Mouse (Mus musculus): ENCODE results near the gene Acbd6.

The Acbd6 gene

DNA sequence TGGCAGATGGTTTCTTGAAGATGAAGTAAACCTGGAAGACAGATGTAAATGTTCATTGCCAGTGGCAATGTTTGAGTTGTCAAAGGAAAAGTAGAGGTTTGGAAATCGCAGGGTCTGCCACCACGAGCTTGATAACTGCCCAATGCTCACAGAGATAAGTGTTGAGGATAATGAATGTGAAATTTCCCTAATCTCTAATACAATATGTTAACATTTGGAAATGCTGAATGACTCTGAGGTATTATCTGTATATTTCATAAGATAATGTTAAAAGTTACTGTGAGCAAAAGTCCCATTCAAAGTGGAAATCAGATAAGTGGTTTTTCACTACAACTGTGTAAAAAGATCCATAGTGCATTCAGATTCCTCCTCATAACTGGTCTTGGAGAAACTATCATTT lies 2.8 kb downstream of the Acbd6 start:
- no peak for DNase-seq (ENCODE audit: low spot score)

DNA sequence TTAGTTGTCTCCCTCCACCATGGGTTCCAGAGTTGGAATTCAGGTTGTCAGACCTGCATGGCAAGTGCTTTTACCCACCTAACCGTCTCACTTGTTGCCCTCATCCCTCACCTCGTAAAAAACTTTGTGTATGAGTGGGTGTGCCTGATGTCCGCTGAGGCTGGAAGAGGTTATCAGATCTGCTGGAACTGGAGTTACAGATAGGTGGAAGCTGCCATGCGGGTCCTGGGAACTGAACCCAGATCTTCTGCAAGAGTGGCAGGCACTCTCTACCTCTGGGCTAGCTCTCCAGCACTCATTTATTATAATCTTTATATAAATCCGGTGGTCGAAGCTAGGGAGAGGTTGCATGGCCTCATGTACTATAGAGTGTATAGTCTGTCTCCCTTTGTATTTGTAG lies 4.3 kb downstream of the Acbd6 start:
- no peak for DNase-seq (ENCODE audit: low spot score)

DNA sequence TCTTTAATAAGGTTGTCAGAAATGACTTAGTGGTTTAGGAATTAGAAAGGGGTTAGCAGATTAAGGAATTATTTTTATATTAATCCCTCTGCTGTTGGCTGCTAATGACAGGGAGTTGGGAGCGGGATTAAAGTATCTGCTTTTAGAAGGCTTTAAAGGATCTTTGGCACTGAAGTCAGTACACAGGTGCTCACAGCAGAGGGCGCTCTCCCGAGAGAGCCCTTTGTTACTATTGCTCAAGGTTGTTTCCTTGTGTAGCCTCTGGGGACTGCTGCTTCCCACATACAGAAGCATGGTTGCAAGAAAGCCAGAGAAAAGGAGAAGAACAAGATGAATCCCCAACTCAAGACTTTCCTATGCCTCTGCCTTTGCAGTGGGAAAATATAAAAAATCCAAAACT lies 6.8 kb downstream of the Acbd6 start:
- DNase-seq (ENCODE audit: low spot score), result no peak

DNA sequence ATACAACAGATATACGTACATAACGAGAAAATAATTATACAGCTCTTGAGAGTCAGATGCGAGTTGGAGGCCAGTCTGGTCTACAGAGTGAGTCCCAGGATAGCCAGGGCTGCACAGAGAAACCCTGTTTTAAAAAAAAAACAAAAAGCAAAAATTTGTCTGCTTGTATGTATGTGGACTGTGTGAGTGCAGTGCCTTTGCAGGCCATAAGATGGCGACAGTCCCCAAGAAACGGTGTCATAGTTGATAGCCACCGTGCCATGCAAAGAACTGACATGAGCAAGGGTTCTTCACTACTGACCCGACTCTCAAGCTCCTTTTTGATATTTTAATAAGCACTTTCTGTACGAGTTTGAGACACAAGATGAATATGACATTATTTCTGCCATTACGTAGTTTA lies 10.2 kb downstream of the Acbd6 start:
- DNase-seq (ENCODE audit: low spot score), result no peak

DNA sequence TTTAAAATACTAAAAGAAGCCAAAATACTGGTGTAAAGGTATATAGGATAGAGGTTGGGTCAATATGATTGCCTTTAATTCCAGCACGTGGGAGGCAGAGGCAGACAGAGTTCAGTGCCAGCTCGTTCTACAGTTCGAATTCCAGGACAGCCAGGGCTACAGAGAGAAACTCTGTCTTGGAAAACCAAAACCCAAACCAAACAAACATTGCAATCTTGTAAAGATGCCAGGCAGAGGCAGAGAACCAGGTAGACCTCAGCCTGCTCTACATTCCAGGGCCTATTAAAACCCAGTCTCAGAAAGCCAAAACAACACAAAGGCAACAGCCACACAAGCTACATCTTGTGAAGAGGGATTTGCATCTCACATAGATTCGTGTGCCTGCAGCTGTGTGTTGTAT lies 11.4 kb downstream of the Acbd6 start:
- DNase-seq (ENCODE audit: low spot score), result no peak

DNA sequence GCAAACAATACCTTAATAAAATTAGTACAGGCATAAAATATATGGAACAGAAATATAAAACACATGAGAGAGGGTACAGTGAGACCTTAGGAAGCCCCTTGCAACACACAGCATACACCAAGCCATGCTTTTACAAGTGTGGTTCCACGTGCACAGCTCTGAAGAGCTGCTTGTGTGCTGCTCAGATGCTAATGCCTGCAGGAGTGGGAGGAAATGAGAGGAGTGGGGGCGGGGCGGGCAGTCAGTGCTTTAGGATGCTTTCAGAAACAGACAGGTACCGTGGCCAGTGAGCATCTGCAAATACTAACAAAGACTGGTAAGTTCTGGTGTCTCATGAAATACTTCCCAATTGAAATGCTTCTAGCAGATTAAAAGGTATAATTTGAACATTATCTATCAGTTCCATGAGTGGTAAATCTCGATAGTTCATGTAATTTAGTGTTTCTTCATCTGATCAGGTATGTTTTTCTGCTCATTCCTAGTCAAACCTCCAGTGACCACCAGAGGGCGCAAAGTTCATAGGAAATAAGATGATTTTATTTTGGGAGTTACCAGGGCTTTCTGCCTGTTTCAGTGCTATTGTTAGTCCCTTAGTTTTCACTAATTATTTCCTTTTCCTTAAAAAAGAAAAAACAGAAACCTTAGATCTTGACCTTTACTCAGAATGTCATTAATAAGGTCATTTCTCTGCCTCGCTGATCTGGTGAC lies 17.2 kb downstream of the Acbd6 start:
- peak; percentile 54 for DNase-seq (ENCODE audit: low spot score)

DNA sequence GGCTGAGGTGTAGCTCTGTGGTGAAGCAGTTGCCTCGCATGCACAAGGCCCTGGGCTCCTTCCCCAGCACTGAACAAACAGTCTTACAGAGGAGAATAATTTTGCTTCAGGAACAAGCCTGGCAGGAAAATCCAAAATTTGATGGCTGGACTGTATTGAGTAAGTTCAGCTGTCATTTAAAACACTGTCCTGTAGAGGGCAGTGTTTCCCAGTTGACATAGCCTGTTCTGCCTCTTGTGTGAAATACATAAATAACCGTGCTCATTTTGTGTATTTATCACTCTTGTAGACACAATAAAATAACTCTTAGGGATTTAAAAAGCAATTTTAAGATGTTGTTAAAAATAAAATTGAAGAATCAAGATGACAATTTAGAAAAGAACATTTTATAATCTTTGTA lies 18.5 kb downstream of the Acbd6 start:
- no peak for DNase-seq (ENCODE audit: low spot score)

DNA sequence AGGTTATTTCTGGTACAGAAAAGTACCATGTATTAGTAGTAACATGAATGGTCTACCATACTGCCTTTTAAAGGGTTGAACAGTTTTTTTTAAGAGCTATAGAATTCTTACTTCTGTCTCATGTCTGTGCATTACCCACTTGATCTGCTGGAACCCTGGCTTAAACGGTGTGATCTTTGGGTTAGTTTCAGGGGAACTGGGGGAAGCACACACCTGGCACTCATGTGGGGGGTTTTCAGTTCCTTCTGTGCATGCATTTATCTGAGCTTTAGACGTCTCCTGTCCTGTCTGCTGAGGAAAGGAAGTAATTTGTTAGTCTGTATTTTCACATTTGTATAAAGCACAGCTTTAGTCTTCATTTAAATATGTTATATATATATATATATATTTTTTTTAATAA lies 19.4 kb downstream of the Acbd6 start:
- DNase-seq (ENCODE audit: low spot score), result no peak

DNA sequence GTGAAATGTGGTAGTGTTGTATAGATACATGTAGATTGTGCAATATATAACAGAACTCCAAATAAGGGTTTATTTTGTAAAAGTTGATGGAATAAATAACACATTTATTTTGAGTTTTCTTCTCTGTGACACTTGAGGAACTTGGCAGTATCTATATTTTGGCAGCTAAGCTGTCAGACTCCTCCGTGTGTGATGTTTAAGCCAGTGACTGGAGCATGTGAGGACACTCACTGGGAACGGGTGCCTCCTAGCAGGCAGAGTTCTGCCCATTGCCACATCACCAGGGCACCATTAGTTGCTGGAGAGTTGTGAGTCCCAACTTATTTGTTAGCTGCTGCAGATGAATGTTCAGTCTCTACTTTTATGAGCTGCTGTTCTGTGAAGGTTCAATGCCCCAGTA lies 30.0 kb downstream of the Acbd6 start:
- DNase-seq (ENCODE audit: low spot score), result no peak

DNA sequence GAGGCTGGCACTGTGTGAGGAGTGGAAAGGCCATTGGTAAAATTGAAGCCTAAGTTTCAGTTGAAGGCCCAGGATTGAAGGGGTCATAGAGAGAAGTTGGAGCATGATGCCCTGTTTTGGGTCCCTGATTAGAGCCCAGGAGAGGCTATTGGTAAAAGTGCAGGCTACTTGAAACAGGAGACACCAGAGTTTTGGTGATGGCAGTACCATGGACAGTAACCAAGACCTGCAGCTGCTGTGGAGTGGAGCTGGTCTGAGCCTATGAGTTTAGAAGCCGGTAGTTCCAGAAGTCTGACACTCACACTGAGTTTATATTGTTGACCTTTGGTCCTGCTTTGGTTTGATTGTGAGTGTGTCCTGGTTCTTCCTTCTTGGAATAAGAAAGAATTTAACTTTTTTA lies 36.2 kb downstream of the Acbd6 start:
- no peak for DNase-seq (ENCODE audit: low spot score)

DNA sequence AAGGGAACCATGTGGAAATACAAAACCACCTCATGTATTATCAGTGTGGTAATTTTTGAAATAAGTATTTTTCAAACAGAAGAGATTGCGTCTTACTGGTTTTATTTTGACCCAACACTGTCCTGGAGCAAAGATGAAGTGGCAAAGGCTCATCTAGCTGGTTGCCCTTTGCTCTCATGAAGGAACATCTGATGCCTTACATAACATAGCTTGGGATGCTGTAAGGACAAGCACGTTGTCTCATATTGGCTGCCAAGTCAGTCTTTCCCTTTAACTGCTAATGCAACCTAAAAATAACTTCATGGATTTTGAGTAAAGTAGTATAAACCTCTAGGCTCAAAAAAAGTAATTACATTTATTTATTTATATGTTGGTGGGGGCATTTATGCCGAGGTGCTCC lies 38.7 kb downstream of the Acbd6 start:
- no peak for DNase-seq (ENCODE audit: low spot score)

DNA sequence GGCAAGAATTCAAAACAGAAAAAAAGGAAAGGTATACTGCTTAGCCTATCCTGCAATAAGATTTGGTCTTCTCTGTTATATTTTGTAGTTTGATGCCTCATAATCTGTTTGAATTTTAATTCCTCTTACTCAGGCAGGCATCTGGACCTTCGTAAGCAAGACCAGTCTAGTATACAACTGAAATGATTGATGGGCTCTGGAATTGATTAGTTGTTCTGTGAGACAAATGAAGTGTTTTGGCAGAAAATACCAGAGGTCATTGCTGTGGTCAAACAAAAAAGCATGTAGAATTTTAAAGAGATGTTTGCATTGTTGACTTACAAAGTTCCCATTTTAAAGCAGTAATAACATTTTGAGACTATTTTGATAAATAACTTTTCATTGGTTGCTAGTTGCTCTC lies 46.8 kb downstream of the Acbd6 start:
- DNase-seq (ENCODE audit: low spot score), result no peak

DNA sequence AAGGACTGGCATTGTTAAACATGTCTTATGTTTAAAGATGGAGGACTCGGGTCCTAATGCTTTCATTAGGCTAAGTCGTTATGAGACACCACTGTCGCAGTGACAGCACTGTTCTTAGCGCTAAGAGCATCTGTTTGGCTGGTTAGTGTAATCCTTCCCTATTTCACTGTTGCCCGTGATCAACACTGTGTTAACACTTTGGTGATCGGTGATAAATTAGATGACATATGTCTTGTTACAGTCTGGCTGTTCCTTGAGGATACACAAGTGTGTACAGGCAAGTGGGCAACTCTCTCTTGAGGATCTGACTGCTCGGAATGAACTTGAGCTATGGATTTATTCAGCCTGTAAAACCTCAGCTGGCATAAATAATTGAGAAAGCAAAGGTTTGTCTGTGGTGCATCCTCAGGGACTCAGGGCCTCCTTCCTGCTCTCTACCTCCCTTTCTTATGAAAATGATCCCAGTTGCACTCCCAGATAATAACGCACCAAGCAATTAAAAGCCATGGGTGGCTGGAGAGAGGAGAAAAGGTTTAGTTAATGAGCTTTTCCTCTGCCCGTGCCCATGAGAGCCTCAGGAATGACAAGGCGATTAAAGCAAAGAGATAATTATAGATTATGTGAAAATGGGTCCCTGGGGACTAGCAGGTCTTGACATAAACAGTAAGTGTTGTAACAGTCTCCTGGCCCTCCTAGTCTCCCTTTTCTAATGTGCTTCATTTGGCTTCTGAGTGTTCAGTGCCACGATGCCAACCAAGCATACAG lies 47.7 kb downstream of the Acbd6 start:
- DNase-seq (ENCODE audit: low spot score), result no peak

DNA sequence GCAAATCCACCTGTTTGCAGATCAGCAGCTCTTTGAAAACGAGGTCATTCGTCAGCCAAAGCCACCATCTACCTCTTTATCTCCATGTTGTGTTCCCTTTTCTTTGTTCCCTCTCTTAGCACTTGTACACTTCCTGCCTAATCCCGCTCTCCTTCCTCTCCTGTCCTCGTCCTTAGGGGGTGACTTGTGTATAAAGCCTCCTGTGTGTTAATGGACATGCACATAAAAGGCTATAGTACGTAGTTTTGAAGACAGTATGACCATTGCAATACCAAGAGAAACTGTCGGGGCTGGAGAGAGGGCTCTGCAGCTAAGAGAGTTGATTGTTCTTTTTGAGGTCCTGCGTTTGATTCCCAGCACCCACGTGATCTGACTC lies 48.2 kb downstream of the Acbd6 start:
- no peak for DNase-seq (ENCODE audit: low spot score)

DNA sequence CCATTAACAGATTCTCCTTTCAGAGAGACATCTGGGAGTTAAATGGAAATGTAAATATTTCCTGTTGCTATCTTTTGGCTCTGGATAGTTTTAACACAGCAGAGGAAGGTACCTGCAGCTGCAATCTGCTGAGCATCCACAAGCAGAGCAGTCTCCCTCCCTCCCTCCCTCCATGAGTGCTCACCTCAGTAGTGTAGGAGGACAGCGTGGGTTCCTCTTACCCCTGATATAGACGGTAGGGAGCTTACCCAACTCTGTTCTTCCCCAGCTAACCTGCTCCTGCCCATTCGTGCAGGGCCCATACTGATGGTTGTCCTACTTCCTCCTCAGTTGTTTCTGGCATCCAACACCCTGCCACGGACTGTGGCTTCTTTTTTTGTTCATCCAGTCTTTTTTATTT lies 50.6 kb downstream of the Acbd6 start:
- DNase-seq (ENCODE audit: low spot score), result no peak

DNA sequence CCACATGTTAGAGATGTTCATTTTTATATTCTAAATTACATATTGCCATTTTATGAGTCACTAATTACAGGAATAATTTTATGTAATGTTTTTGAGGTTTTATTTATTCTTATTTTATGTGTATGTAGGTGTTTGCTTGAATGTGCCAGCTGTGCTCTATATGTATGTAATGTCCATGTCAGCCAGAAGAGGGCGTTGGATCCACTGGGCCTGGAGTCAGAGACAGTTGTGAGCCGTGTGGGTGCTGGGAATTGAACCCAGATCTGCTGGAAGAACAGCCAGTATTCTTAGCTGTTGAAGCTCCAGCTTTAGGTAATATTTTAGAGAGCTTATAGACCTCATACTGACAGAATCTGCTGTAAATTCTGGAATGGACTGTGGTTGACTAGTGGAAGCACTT lies 56.5 kb downstream of the Acbd6 start:
- DNase-seq (ENCODE audit: low spot score), result no peak

DNA sequence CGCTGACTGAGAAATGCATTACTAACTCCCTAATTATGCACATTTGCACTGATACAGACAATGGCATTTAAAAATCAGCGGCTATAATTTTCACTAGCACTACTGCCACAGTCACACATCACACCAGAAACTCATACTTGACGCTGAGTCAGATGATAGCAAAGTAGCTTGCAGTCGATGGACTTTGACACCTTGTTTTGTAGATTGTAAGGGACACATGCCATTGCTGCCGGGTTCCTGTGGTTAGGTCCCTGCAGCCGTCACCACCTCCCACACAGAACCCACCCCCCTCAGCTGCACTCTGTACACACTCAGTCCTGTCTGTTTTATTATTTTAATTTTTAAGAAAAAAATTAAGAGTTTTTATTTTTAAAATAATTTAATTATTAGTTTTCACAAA lies 63.2 kb downstream of the Acbd6 start:
- no peak for DNase-seq (ENCODE audit: low spot score)

DNA sequence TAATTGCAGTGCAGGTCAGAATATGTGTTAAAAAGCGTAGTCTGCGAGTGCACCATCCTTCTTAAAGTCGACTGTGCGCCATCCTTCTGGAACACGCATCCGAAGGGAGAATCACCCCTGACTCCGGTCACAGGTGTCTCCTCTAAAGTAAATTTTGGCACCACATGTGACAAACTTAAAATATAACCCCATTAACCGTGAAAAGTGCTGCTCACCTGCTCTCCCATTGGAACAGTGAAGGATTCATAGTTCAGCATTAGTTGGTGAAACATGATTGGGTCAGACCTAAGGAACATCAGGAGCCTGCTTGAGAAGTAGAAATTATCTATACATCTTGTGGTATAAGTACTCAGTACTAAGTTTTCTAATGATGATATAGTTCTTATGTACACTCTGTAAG lies 65.3 kb downstream of the Acbd6 start:
- DNase-seq (ENCODE audit: low spot score), result no peak

DNA sequence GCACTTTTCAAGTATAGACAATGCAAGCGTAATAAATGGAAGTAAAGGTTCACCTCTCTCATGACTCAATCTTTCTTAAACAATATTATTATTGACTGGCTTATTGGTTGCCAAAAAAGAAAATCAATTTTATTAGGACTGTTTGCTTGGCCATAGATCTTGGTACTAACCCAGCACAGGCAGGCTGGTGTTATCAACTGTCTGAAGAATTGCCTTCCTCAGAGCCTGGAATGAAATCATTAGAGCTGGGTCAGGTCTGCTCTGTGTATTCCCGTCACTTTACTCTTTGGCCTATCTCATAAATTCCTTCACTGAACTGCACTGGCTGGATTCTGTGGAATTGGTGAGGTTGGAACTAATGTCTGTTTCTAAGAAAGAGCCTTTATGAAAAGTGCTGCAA lies 69.8 kb downstream of the Acbd6 start:
- DNase-seq (ENCODE audit: low spot score), result no peak

DNA sequence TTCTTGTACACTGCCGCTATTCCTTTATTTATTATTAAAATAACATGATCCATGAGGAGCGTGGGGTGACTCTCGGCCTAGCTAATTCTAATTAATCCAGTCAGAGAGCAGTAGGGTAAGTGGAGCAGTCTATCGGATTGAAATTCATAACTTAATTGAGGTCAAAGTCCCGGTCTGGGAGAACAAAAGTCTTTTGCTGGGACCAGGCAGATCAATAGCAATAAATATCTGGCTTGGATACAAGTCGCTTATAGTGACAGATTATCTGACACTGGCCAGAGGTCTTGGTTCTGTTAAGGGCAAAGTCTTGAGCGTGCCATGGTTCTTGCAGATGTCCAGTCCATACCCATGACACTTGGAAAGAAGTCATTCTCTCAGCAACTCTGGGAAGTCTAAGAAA lies 78.7 kb downstream of the Acbd6 start:
- no peak for DNase-seq (ENCODE audit: low spot score)

DNA sequence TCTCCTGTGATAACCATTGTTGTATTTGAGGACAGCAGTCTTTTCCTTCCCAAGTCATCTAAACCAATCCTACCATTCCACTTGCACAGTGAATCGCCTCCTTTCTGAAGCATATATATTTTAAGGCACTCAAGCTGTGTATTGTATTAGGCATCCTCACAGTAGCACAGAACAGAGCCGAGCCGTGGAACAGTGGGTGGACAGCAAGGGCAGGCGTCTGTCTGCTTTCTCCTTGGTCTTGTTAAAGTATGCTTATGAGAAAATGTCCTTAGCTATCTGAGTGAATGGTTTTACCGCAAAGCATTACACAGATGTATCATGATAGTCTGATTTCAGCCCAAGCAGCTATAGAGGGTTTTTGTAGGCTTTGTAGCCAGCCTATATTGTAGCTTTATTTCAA lies 87.9 kb downstream of the Acbd6 start:
- DNase-seq (ENCODE audit: low spot score), result no peak

DNA sequence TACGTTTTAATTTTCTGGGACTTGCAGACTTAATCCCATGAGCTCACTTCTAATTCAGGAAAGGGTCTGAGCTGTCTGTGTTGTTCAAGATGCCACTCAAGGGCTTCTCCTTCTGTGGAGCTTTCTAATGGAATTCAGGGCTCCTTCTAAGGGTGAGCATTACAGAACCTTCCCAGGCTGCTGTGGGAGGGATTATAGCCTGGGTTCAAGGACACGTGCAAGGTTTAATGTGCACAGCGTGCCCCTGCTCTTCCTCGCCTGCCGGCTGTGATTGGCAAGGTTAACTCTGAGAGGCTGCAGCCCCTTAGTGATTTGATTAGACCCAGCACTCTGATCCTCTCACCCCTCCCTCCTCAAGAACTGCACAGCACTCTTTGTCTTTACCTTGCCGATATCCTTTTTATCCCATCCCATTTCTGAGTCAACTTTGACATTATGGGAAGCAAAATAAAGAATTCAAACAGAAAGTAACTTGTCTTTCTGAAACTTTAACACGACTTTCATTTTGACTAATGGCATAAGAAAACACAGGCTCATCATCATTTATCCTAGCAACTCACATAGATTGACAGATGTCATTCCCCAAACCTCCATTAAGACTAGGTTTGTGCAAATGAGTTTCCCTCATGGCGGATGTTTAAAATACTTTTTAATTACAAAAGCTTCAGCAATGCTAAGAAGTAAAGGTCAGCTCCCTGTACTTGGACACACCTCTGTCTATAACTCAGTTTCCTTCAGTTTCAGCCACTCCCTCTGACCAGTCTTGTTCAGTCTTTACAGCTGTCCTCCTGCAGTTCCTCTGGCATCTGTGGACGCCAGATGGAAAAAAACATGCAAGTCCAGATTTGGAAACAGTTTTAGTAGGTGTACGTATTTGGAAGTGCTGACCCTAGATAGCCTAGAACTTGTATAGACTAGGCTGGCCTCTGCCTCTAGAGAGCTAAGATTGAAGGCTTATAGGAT lies 88.7 kb downstream of the Acbd6 start:
- no peak for DNase-seq (ENCODE audit: low spot score)

Measured in ovary, postnatal 10 days (tissue).